Mouse (Mus musculus): ENCODE measurements at regions not wholly inside any gene's neighbourhood (a gene's known extent, or its start where the extent isn't known, plus 50 kb on each side); places are given as distances from the start of the nearest gene placed in this dataset.

DNA sequence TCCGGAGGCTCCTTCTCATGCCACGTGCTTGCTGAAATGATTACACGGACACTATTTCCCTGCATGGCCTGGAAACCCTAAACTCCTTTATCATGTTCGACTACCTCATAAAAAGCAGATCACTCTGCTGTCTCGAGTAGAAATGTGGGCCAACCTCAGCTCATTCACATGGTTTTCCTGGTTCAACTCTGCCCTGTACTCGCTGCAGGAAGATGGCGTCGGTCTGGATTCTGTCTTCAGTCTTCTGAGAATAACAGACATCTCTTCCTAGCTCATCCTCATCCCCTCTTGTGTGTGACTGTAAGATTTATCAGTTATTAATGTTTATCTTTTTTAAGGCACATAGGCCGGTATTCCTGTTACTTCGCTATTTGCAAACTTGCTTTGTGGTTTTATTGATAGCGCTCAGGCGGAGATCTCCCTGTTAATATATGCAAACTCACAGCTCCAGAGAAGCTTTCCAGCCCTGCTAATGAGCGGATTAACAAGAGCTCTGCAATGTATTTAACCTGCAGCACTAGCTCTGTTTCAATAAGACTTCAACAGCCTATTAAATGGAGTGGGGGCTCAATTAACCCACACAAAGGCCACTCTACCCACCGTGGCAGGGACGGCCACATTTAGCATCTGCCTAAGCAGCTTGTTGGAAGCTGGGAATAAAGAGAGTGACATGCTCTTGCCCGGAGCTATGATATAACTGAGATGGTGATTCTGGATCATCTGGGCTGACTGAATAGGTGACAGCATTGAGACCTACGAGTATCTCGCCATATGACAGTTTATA lies 159.5 kb upstream of the Eomes start:
- intact Hi-C loops (cut with DNase I) = no loop called here
- DNase-seq = no peak

DNA sequence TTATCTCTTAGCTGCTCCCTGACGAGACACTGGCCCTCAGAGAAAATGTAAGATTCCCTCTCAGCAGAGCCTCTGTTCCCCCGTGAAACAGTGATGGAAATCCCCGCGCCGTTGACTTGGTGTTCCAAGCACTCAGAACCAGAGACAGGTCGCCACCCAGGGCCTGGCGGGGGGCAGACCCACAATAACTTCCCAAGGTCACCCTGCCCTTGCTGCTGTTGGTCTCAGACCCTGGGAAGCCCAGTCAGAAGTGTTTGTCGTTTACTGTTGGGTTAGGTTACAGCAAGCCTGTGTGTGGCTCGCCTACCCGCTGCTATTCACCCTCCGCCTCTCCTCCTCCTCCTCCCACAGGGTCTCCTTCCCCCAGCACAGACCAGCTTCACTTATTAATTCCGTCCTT lies 154.2 kb upstream of the Eomes start:
- intact Hi-C loops (cut with DNase I) = no loop called here
- DNase-seq = no peak

DNA sequence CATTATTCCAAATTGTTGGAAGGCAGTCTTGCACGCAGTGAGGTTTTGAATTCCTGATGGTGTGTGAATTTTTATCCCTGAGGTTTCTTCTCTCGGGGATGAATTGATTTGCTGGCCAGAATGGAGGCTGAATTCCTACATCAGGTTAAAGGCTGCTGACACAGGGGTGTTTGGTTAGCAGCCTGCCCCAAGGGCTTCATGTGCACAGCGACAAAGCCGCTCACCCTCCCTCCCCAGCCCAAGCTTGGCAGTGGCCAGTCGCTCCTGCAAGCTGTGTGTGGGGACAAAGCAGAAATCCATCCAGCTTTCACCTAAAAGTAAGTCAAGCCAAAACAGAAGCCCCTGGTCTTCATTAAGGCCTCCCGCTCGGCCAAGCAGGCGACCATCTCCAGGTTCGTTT lies 151.4 kb upstream of the Eomes start:
- DNase-seq = no peak
- intact Hi-C loops (cut with DNase I) = no loop called here

DNA sequence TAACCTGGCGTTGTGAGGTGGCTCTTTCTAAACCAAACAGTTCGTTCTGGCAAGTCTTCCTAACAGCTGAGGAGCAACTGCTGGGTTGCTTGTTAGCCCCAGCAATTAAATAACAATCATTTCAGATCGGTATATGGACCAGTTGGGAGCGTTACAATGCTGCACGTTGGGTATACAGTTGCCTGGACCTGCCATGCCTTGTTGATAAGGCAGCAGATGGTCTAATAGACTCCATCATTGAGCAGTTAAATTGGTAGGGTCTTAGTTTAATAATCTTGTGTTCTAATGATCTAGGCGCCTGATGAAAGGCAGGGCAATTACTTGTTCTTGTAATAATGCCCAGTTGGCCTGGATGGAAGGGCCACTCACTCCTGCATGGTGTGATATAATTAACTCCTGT lies 150.1 kb upstream of the Eomes start:
- intact Hi-C loops (cut with DNase I) = no loop called here
- no peak for DNase-seq

DNA sequence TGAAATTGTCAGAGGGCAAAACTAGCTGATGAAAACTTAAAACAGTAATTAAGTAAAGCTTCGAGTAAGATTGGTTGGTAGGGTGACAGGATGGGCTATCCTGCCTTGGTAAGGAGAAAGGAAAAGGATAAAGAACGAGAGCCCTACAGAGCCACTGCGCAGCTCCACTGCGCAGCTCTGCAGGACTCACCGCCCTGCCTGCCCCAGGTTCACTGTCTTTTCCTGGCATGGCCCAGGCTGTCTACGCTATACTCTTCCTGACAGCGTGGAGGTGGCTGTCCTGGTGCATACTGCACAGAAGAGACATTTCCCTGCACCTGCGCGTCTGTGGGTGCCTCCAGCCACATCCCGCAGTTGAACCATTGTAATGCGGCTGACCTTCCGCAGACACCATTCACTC lies 136.6 kb upstream of the Eomes start:
- intact Hi-C loops (cut with DNase I) = no loop called here
- DNase-seq = no peak

DNA sequence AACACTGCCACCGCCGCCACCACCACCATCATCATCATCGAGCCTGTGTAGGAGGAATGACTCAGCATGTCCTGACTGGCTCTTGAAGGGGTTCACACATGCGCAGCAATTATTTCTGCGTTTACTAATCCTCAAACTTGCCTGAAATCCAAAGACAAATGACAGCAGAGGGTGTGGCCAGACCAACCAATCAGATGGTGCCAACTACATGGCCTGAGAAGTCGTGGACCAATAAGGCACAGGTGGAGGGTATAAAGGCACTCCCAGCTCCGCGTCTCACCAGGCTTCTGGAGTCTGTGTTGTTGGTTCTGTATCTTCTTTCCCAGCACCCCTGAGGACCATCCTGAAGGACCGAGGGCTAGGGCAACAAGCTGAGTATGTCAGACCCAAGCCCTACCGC lies 123.1 kb upstream of the Eomes start:
- no peak for DNase-seq
- intact Hi-C loops (cut with DNase I) = no loop called here

DNA sequence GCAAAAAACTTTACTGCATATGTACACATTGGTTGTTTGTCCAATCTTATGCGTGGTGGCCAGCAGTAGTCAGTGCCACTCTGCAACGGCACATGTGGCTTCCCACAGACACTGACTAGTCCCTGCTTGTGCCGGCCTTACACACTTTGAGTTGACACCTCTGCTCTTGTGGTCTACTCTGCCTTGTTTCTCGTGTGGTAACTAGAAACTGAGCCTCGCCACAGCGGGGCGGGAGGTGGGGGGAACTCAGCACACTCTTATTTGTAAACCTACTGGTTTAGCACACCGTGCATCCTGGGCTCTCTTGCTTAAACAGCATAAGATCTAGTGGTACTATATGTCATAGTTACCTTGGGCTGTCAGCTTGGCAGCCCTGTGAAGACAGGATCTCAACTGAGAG lies 120.6 kb upstream of the Eomes start:
- DNase-seq = no peak
- intact Hi-C loops (cut with DNase I) = no loop called here

DNA sequence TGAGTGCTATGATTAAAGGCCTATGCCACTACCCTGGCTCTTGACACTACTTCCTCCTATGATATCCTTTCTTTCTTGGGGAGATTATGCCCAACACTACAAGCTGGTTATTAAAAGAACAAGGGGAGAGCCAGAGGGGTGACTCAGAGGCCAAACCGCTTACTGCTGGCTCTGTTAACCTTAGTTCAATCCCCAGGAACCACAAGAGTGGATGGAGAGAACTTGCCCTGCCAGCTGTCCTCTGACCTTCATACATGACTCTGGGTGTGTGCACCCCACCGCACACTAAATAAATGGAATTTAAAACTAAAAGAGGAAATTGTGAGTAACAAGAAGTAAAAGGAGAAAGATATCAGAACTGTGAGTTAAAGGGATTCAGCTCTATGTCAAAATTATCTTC lies 114.1 kb upstream of the Eomes start:
- intact Hi-C loops (cut with DNase I) = no loop called here
- no peak for DNase-seq

DNA sequence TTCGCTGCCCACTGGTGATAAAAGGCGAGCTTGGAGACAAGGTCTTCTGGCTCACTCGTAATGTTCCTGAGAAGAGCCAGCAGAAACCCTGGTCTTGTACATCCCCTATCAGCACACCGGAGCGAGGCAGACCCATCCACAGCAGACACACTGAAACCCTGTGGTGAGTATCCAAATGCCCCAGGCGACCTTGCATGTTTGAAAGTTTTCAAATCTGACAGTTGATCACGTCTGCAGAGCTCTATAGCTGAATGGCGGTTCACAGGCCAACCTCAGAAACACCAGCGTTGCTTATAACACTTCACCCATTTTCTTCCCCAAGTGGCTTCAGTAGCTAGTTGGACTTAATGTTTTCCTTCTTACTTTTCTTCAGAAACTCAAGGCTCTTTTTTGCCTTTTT lies 112.6 kb upstream of the Eomes start:
- intact Hi-C loops (cut with DNase I) = no loop called here
- DNase-seq = no peak

DNA sequence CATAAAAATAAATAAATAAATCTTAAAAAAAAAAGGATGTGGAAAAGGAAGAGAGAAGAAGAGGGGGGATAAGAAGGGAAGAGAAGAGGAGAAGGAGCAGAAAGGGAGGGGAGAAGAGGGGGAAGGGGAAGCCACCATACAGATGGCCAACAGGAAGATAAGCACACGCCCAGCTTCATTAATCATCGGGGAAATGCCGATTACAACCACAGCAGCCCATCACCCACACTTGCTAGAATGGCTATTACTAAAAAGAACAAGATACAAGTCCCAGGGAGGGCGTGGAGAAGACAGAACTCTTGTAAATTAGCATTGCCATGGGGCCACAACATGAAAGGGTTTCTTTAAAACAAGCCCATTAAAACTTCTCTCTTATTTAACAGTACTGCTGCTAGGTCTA lies 110.7 kb upstream of the Eomes start:
- no peak for DNase-seq
- intact Hi-C loops (cut with DNase I) = no loop called here

DNA sequence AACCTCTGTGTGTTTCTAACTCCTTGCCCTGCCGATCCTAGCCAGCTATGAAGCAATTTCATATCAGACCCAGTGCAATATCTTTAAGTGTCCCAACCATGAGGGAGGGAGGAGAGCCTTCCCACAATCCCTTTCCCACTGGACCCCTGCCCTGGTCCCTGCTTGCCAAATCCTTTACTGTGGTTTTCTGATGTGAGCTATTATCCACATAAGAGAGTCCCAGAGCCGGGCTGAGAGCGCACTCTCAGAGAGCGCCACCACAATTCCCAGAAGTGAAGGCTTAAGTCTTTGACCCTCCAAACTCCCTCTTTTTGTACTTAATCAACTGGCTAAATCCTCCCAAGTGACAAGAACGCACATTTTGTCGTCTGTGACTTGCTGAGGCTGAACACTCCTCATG lies 107.4 kb upstream of the Eomes start:
- intact Hi-C loops (cut with DNase I) = no loop called here
- DNase-seq = peak; percentile 29 to 33

DNA sequence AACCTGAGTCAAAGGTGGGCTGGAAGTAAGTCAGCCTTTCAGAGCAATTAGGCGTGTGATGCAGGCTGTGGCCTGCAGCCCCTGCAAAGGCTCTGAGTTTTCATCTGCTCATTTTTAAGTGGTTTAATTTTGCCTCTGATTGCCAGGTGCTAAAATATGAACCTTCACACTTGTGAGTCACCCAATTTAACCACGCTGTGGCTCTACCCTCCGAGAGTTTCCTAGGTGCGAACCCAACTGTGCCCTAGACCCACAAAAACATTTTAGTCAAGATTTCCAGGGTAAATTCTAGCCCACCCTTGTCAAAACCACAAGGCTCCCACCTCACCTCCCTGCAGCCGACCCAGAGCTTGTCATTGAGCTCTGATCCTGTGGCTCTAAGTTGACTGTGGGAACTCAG lies 103.3 kb upstream of the Eomes start:
- no peak for DNase-seq
- intact Hi-C loops (cut with DNase I) = no loop called here

DNA sequence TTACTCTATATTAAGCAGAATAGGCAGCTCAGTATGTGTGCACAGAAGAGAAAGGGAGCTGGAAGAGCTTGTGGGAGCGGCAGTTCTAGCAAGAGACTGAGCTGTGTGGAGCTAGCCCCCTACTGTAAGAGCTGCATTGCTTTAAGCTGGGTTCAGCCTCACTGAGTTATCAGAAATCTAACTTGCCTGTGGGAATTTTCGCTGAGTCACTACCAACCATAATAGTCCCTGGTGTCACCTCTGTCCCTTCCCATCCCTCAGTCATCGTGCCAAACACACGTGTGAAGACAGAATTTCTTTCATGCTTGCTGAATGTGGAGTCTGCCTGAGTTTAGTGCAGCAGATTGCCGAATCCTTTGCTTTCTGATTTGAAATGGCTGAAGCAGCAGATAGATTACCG lies 99.0 kb upstream of the Eomes start:
- no peak for DNase-seq

DNA sequence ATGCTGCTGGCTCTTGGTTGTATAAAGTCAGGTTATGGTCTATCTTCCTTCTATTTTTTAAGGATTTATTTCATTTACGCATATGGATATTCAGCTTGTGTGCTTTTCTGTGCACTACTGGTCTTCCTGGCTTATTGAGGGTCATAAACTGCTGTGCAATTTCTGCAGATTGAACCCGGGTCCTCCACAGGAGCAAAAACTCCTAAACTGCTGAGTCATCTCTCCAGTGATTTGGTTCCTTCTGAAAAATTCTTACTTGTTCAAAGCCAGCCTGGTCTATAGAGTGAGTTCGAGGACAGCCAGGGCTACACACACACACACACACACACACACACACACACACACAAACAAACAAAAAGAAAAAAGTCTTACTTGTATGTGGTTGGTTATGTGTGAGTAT lies 95.5 kb upstream of the Eomes start:
- no peak for DNase-seq
- intact Hi-C loops (cut with DNase I) = no loop called here

More for the DNA sequence above, 99.0 kb upstream of the Eomes start:
- intact Hi-C loops (cut with DNase I) = no loop called here

DNA sequence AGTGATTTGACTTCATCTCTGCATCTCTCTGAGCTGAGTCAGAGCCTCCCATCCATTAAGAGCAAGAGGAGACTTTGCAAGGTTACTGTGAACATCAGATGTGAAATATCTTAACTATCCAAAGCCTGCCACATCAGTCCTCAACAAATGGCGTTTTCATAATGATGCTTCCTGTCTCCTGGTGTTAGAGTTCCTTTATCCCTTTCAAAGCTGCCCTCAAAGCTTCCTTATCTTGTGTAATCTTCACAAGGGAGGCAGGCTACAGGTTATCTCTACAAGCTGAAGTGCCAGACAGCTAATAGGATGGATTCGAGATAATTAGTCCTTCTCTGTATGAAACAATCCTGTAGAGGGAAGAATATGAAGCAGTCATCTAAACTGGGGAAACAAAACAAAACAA lies 93.4 kb upstream of the Eomes start:
- DNase-seq = no peak
- intact Hi-C loops (cut with DNase I) = no loop called here

DNA sequence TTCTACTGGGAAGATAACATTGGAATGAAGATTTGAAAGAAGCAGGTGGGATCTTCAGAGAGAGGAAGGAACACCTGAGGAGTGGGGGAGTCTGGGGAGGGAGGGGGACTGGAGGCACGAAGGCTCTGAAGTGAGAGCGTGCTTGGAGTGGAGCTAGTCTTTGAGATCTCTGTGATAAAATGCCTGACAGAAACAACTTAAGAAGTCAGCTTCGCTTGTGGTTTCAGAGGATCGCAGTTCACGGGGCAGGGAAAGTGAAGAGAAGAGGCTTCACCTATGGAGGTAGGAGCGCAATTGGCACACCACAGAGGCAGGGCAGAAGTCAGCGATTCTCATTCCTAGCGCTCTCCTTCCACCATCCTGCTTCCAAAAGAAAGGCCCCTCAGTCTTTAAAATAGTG lies 90.4 kb upstream of the Eomes start:
- intact Hi-C loops (cut with DNase I) = no loop called here
- DNase-seq = no peak

DNA sequence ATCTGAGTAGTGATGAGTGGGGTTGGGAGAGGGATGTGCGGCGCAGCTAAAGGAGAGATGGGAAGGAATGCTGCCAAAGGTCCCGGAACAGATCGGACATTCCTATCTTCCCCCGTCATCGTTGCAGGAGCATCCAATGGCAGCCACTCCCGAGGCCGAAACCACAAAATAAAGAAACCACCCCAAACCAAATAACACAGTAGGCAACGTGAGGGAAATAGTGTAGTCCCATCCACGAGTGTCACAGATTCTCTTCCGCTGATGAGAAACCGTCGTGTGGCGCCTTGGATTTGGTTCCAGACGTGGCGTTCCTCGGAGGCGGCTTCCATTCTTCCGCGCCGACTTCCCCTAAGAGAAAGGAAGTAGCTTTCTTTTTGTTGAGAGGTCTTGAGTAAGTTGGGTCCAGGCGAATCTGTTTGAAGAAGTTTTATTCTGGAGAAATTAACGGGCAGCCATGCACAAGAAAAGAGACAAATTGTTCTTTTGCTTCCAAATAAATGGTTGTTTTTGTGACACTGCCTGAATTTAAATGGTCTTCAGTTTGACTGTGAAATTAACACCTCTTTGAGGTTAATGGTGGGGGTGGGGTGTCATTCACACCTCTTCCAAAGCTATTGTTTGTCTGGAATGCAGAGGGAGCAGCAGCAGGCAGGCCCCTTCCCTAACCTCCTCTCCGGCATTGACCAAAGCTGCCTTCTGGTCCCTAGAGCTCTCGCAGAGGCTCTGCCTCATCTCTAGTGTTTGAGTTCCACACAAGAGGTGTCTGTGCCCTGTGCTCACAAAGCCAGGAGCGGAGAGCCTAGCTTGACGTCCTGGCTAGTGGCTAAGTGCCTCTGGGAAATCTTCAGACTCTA lies 88.3 kb upstream of the Eomes start:
- DNase-seq = peak in 1 of 2 experiments; percentile 6
- intact Hi-C loops (cut with DNase I) = no loop called here

DNA sequence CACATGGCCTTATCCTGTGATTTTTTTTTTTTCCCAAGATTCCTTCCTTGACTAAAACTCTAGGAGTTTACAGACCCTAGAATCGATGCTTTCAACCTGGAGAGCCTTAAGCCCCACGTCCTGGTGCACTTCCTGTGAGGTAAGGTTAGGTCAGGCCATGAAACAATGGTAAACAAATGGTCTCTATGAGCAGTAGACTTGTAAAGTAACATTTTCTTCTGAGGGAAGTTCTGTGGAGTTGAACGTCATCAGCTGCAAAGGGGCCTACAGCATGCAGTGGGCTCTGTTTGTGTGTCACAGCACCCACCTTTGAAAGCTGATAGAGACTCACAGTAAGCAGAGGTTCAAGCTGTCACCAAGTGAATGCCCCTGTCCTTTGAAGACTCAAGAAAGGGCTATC lies 87.3 kb upstream of the Eomes start:
- no peak for DNase-seq
- intact Hi-C loops (cut with DNase I) = no loop called here

DNA sequence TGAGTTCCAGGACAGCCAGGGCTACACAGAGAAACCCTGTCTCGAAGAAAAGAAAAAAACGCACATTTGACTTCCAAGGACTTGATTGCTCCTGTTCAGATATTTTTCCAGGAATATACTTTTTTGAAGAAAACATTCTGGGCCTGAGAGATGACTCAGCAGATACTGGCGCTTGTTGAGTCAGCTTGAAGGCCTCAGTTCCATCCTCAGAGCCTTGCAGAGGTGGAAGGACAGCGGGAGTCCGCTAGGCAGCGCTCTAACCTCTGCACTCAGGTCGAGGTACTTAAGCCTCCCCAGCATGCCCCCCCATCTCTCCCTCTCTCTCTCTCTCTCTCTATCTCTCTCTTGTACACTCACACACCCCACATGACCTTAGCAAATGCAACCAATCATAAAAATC lies 86.3 kb upstream of the Eomes start:
- intact Hi-C loops (cut with DNase I) = no loop called here
- no peak for DNase-seq

DNA sequence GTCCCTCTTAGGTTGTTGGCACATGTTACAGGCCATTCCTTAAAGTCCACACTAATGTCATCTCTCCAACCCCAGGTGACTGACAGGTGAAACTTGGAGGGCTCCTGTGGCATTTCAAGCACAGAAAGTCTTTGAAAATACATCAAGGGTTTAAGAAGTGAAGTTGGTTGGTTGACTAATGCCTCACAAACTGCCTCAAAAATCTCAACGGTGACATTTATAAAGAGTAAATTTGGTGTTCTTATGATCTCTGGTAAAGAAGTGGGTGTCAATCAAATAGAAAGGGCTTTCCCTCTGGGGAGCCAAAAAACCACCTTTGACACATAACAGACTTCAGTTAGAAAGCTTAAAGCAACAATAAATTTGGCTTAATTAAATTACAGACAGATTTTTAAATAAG lies 85.2 kb upstream of the Eomes start:
- DNase-seq = no peak
- intact Hi-C loops (cut with DNase I) = no loop called here

DNA sequence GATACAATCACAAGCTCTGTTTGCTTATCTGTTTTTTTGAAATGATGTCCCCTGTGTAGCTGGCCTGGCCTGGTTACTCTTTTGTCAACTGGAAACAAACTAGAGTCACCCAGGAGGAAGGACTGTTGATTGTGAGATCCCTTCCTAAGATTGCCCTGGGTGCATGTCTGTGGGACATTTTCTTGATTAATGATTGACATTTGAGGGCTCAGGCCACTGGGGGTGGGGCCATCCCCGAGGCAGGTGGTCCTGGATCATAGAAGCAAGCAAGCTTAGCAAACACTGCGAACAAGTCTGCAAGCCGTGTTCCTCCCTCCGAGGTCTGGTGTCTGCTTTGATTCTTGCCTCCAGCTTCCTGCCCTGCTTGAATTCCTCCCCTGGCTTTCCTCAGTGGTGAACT lies 84.4 kb upstream of the Eomes start:
- no peak for DNase-seq
- intact Hi-C loops (cut with DNase I) = no loop called here

DNA sequence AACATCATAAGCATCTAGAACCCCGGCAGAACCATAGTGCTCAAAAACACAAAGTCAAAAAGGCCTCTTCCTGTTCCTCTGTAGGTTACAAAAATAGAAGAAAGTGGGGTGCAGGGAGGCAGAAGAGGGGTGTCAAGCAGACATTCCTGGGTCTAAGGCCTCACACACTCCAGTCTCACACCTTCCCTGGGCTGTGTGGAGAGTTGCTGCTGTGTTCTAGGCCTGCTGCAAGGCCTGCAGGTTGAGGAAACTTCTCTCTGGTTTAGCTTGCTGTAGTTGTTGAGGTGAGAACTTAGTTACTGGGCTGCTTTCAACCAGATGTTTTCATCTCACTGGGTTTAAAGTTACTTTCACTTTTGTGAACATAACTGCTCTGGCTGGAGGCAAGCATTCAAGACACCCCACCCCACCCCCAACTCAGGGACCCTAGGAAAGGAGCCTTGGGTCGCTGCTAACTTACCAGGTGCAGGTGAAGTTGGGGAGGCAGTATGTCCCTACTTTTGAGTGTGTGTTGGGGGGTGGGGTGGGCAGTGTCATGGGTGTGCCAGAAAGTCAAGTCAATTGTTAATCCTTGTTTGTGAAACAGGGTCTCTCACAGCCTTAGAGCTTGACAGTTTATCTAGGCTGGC lies 81.5 kb upstream of the Eomes start:
- DNase-seq = no peak
- intact Hi-C loops (cut with DNase I) = no loop called here
